Mouse (Mus musculus) cerebellum, adult 9-11 months (tissue): ENCODE results near the gene Gm47985.

Experiments used
- DNase-seq: peaks from one replicate; pipeline ENCODE4 v3.0.0; 2022

Gene Gm47985

GRCm38 (mm10) chr1:151223377-151223776 lies 41.0 kb downstream of the Gm47985 start:
- DNase-seq: no peak

GRCm38 (mm10) chr1:151224536-151224935 lies 42.2 kb downstream of the Gm47985 start:
- DNase-seq: no peak

- no peak for DNase-seq
Measured at GRCm38 (mm10) chr1:151227506-151227905, 45.2 kb downstream of the Gm47985 start.

- DNase-seq: no peak
Measured at GRCm38 (mm10) chr1:151228320-151228989, 46.1 kb downstream of the Gm47985 start.

- no peak for DNase-seq
Measured at GRCm38 (mm10) chr1:151232346-151232745, 50.0 kb downstream of the Gm47985 start.

- no peak for DNase-seq
Measured at GRCm38 (mm10) chr1:151233756-151234155, 51.4 kb downstream of the Gm47985 start.
